Comparison of ENCODE assay signal across 19 mouse cellular contexts in the genomic region with DNA sequence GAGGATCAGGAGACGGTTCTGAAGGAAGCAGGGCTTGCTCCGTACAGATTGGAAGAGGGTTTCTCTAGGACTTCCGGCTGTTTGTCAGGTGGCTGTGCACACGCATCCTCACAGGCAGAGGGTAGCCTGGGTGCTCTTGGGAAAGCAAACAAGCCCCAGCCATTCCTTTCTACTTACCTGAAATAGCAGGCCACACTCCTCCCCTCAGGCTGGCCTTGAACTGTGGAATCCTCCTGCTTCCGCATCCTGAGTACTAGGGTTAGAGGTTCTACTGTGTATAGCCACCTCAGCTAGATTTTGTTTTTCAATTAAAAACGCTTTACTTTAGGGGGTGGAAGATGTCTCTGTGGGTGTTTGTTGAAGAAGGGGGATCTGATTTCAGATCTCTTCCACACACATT.
A peak's percentile ranks its signal among the peaks of the same experiment; 100 is the strongest.
DNase-seq lines count a peak whose midpoint lies in the region; ATAC-seq and TF ChIP-seq lines count a peak whose summit lies in the region.
"Had no signal": no experiment of that assay in that cellular context is flagged by ENCODE, and none has a peak within 500 bp of the region (broad histone marks: within the 10 kb centered on the region; RNA-seq: fewer than 3 reads in every experiment).

No protein-coding gene starts in this region.

- H3K4me1 ChIP-seq in intestine, embryonic 15.5 days (replicated peaks) = peaks cover 55% of the 10 kb centered on the region
- H3K4me1 ChIP-seq in intestine, postnatal 0 days (replicated peaks; ENCODE audit: control insufficient read depth, insufficient read depth, low read length) = peaks cover 9% of the 10 kb centered on the region
- H3K4me1 ChIP-seq in spleen, adult 2 months (ENCODE audit: control insufficient read depth, insufficient read depth, insufficient read length) = peaks cover 40% of the 10 kb centered on the region
- H3K4me1 ChIP-seq in liver, embryonic 16.5 days (ENCODE audit: control insufficient read depth, low read depth, low read length) = peaks cover 37% of the 10 kb centered on the region

- 50% methylated on average over 6 of the region's 6 CpGs for WGBS in intestine, embryonic 15.5 days
- 51% methylated on average over 6 of the region's 6 CpGs for WGBS in intestine, postnatal 0 days
- WGBS in spleen, adult 2 months = 73% methylated on average over 6 of the region's 6 CpGs
- 67% methylated on average over 6 of the region's 6 CpGs for WGBS in liver, embryonic 16.5 days (ENCODE audit: insufficient replicate concordance)

- no peak for TF ChIP-seq POLR2A in spleen, adult 2 months (IDR thresholded peaks at IDR 0.05; ENCODE audit: low read depth, low read length)

- no peak for TF ChIP-seq CTCF in intestine, postnatal 0 days (IDR thresholded peaks at IDR 0.05; ENCODE audit: low read depth)
- no peak for TF ChIP-seq CTCF in spleen, adult 2 months (IDR thresholded peaks at IDR 0.05; ENCODE audit: extremely low read depth, insufficient read depth, insufficient read length, insufficient replicate concordance)

- no peak overlapping the region for H3K4me2 ChIP-seq in intestine, embryonic 15.5 days (replicated peaks)
- no peak overlapping the region for H3K4me2 ChIP-seq in intestine, postnatal 0 days (replicated peaks; ENCODE audit: low read depth)
- H3K4me2 ChIP-seq in liver, embryonic 16.5 days (ENCODE audit: low read depth, low read length) = no peak overlapping the region
- H3K4me2 ChIP-seq: embryonic facial prominence, embryonic 15.5 days; neural tube, embryonic 12.5 days had no signal

- no peak overlapping the region for H3K4me3 ChIP-seq in intestine, embryonic 15.5 days (replicated peaks)
- H3K4me3 ChIP-seq in intestine, postnatal 0 days (ENCODE audit: low read depth, low read length) = no peak overlapping the region
- H3K4me3 ChIP-seq in spleen, adult 2 months (ENCODE audit: extremely low read depth, insufficient read depth, insufficient read length) = no peak overlapping the region
- no peak overlapping the region for H3K4me3 ChIP-seq in liver, embryonic 16.5 days (ENCODE audit: low read depth, low read length)
- H3K4me3 ChIP-seq: embryonic facial prominence, embryonic 15.5 days; forebrain, embryonic 10.5 days; gastrocnemius, adult 2 months; heart, embryonic 15.5 days; neural tube, embryonic 12.5 days had no signal

- DNase-seq in cerebellum, adult 11-12 months = peak; percentile 23
- no peak for DNase-seq in cerebellum, adult 18-20 months
- no peak for DNase-seq in spleen, adult 2 months (ENCODE audit: low read depth in 1 of 2, low spot score in 2 of 2)
- DNase-seq in spleen, postnatal 4 days (ENCODE audit: low spot score in 2 of 2) = no peak
- DNase-seq: adrenal gland, postnatal 10 days; cerebellum, postnatal 25 days; gastrocnemius, adult 2 months; kidney, adult 8-10 months; kidney, postnatal 36 days; lung, adult 2 months had no signal

- no peak overlapping the region for H3K9ac ChIP-seq in intestine, embryonic 15.5 days
- H3K9ac ChIP-seq in intestine, postnatal 0 days (ENCODE audit: low read depth, low read length) = no peak overlapping the region
- no peak overlapping the region for H3K9ac ChIP-seq in liver, embryonic 16.5 days (ENCODE audit: low read depth, low read length)
- H3K9ac ChIP-seq: embryonic facial prominence, embryonic 15.5 days; heart, embryonic 15.5 days; neural tube, embryonic 12.5 days had no signal

- H3K27ac ChIP-seq in intestine, embryonic 15.5 days = no peak overlapping the region
- no peak overlapping the region for H3K27ac ChIP-seq in intestine, postnatal 0 days (ENCODE audit: low read depth, low read length)
- H3K27ac ChIP-seq in spleen, adult 2 months (ENCODE audit: insufficient read depth, low read length) = peak overlapping the region; percentile 55; the same call in 1 of the 2 replicates
- peak overlapping the region; percentile 23; the same call in 1 of the 2 replicates for H3K27ac ChIP-seq in liver, embryonic 16.5 days (ENCODE audit: low read length)
- H3K27ac ChIP-seq: embryonic facial prominence, embryonic 15.5 days; forebrain, embryonic 10.5 days had no signal

- no peaks in the 10 kb centered on the region for H3K36me3 ChIP-seq in intestine, embryonic 15.5 days
- no peaks in the 10 kb centered on the region; the same call in 1 of the 2 replicates for H3K36me3 ChIP-seq in intestine, postnatal 0 days (ENCODE audit: control insufficient read depth, insufficient read depth)
- H3K36me3 ChIP-seq in spleen, adult 2 months (ENCODE audit: control insufficient read depth, insufficient read depth, low read length) = no peaks in the 10 kb centered on the region
- H3K36me3 ChIP-seq in liver, embryonic 16.5 days (ENCODE audit: control insufficient read depth, insufficient read depth) = no peaks in the 10 kb centered on the region
- H3K36me3 ChIP-seq: embryonic facial prominence, embryonic 15.5 days; forebrain, embryonic 10.5 days; heart, embryonic 15.5 days; neural tube, embryonic 12.5 days had no signal

- no peaks in the 10 kb centered on the region for H3K9me3 ChIP-seq in intestine, embryonic 15.5 days
- H3K9me3 ChIP-seq in intestine, postnatal 0 days (ENCODE audit: control insufficient read depth) = no peaks in the 10 kb centered on the region
- no peaks in the 10 kb centered on the region for H3K9me3 ChIP-seq in liver, embryonic 16.5 days (replicated peaks; ENCODE audit: control insufficient read depth, low read length)
- H3K9me3 ChIP-seq: embryonic facial prominence, embryonic 15.5 days; forebrain, embryonic 10.5 days; heart, embryonic 15.5 days; neural tube, embryonic 12.5 days had no signal

- no peaks in the 10 kb centered on the region for H3K27me3 ChIP-seq in intestine, embryonic 15.5 days (replicated peaks)
- no peaks in the 10 kb centered on the region for H3K27me3 ChIP-seq in intestine, postnatal 0 days (replicated peaks; ENCODE audit: control insufficient read depth, insufficient read depth, low read length)
- no peaks in the 10 kb centered on the region for H3K27me3 ChIP-seq in spleen, adult 2 months (ENCODE audit: control insufficient read depth, insufficient read depth, low read length)
- H3K27me3 ChIP-seq in liver, embryonic 16.5 days (ENCODE audit: control insufficient read depth, insufficient read depth, low read depth, low read length) = no peaks in the 10 kb centered on the region
- H3K27me3 ChIP-seq: embryonic facial prominence, embryonic 15.5 days; heart, embryonic 15.5 days; neural tube, embryonic 12.5 days had no signal

- ATAC-seq in intestine, embryonic 15.5 days = 0 out of 2 replicates have a peak, but pooled peaks have one; percentile 4
- no peak for ATAC-seq in intestine, postnatal 0 days
- peak; percentile 36 for ATAC-seq in liver, embryonic 16.5 days (ENCODE audit: low read depth)
- ATAC-seq in erythroblast, adult 5-6 weeks (replicated peaks; ENCODE audit: low FRiP score, poor library complexity, severe bottlenecking) = no peak
- ATAC-seq: activated CD4-positive, CD25-positive, alpha-beta regulatory T cell, adult 4 months had no signal

Comparison
In these comparisons a context has a peak if more than half of its experiments do, and no peak if none do; other contexts are left out.
1. ATAC-seq: peak in intestine, embryonic 15.5 days (single experiment) and liver, embryonic 16.5 days (single experiment); none in intestine, postnatal 0 days (single experiment) and erythroblast, adult 5-6 weeks (single experiment).
2. H3K27ac ChIP-seq: peak in spleen, adult 2 months (single experiment) and liver, embryonic 16.5 days (single experiment); none in intestine, embryonic 15.5 days (single experiment) and intestine, postnatal 0 days (single experiment).